Comparison of ENCODE assay signal across 19 mouse cellular contexts in genomic region chr11:119707259-119707658, GRCm38 (mm10).
"Had no signal": no experiment of that assay in that cellular context is flagged by ENCODE, and none has a peak within 500 bp of the region (broad histone marks: within the 10 kb centered on the region; RNA-seq: fewer than 3 reads in every experiment).

No protein-coding gene starts in this region.

- H3K4me2 ChIP-seq: limb, embryonic 12.5 days; limb, embryonic 15.5 days; liver, embryonic 11.5 days; midbrain, embryonic 11.5 days; neural tube, embryonic 12.5 days; neural tube, embryonic 15.5 days; stomach, embryonic 15.5 days had no signal

- DNase-seq: kidney, adult 2 months; kidney, postnatal 10 days; kidney, postnatal 36 days; left cerebral cortex, postnatal 4 days; liver, postnatal 0 days; midbrain, embryonic 14.5 days; retina, postnatal 1 day; right cerebral cortex, postnatal 25 days; spleen, adult 18-20 months; thymus, postnatal 25 days had no signal

- H3K27me3 ChIP-seq: limb, embryonic 12.5 days; limb, embryonic 15.5 days; neural tube, embryonic 12.5 days; neural tube, embryonic 15.5 days; stomach, embryonic 15.5 days had no signal

- H3K4me3 ChIP-seq: limb, embryonic 12.5 days; limb, embryonic 15.5 days; neural tube, embryonic 12.5 days; neural tube, embryonic 15.5 days; stomach, embryonic 15.5 days had no signal

- H3K27ac ChIP-seq: limb, embryonic 12.5 days; limb, embryonic 15.5 days; liver, embryonic 14.5 days; neural tube, embryonic 12.5 days; neural tube, embryonic 15.5 days; stomach, embryonic 15.5 days had no signal

- H3K9me3 ChIP-seq: limb, embryonic 12.5 days; limb, embryonic 15.5 days; neural tube, embryonic 12.5 days; neural tube, embryonic 15.5 days; stomach, embryonic 15.5 days had no signal

- ATAC-seq: intestine, postnatal 0 days; liver, postnatal 0 days had no signal

- H3K9ac ChIP-seq: limb, embryonic 12.5 days; limb, embryonic 15.5 days; liver, embryonic 14.5 days; liver, postnatal 0 days; neural tube, embryonic 12.5 days; neural tube, embryonic 15.5 days; stomach, embryonic 15.5 days had no signal

- H3K36me3 ChIP-seq: limb, embryonic 12.5 days; limb, embryonic 15.5 days; neural tube, embryonic 12.5 days; neural tube, embryonic 15.5 days; stomach, embryonic 15.5 days had no signal

- H3K4me1 ChIP-seq: limb, embryonic 15.5 days; stomach, embryonic 15.5 days had no signal
